Mouse (Mus musculus) heart, embryonic 14.5 days (tissue): ENCODE results near the gene Tex52. TPM values are rescaled to one million over a fixed set of nuclear protein-coding genes. Genes with fewer than 3 reads are reported as not detected.

ENCODE experiments used
- ATAC-seq: fragments of 200-750 bp; cut with Nextera tagmentation; 2 replicates; pipeline ENCODE4 v1.8.0; 2017; ENCODE audit warnings: low read depth, moderate TSS enrichment; ENCODE audit not compliant: insufficient number of reproducible peaks, insufficient read depth, low FRiP score
- H3K27ac ChIP-seq, 2 experiments: fragments of 200-500 bp in 1 of 2; fragments of 300-500 bp in 1 of 2; sonication (generic) in 1 of 2; replicated peaks in 1 of 2; 2 replicates each; pipeline ENCODE4 v1.5.1; 2012 to 2014; ENCODE audit warnings: low read depth in 2 of 2, low read length in 2 of 2, control low read depth in 1 of 2, mild to moderate bottlenecking in 1 of 2, mixed read lengths in 1 of 2; ENCODE audit not compliant: control insufficient read depth in 1 of 2, insufficient read depth in 1 of 2
- H3K27me3 ChIP-seq: fragments of 300-500 bp; sonication (generic); 2 replicates; pipeline ENCODE4 v1.6.1; 2014; ENCODE audit warnings: mild to moderate bottlenecking, low read length, control low read depth; ENCODE audit not compliant: control insufficient read depth, insufficient read depth
- H3K36me3 ChIP-seq: fragments of 300-500 bp; sonication (generic); 2 replicates; pipeline ENCODE4 v1.6.1; 2014; ENCODE audit warnings: mild to moderate bottlenecking, control low read depth, low read length, mixed read lengths; ENCODE audit not compliant: control insufficient read depth, insufficient read depth
- H3K4me1 ChIP-seq, 2 experiments: fragments of 200-500 bp in 1 of 2; fragments of 300-500 bp in 1 of 2; sonication (generic) in 1 of 2; 2 replicates each; pipeline ENCODE4 v1.6.1; 2012 to 2014; ENCODE audit warnings: low read length in 2 of 2, control low read depth in 1 of 2, mixed read lengths in 1 of 2; ENCODE audit not compliant: control insufficient read depth in 2 of 2, insufficient read depth in 2 of 2
- H3K4me2 ChIP-seq: fragments of 300-500 bp; sonication (generic); 2 replicates; pipeline ENCODE4 v1.6.1; 2014; ENCODE audit warnings: mild to moderate bottlenecking, low read length
- H3K4me3 ChIP-seq, 2 experiments: fragments of 200-500 bp in 1 of 2; fragments of 300-500 bp in 1 of 2; sonication (generic) in 1 of 2; 2 replicates each; pipeline ENCODE4 v1.5.1; 2012 to 2014; ENCODE audit warnings: low read length in 2 of 2, mild to moderate bottlenecking in 2 of 2, control low read depth in 1 of 2, low read depth in 1 of 2, moderate library complexity in 1 of 2; ENCODE audit not compliant: control insufficient read depth in 1 of 2, insufficient read depth in 1 of 2
- H3K9ac ChIP-seq: fragments of 300-500 bp; sonication (generic); 2 replicates; pipeline ENCODE4 v1.6.1; 2014; ENCODE audit warnings: mild to moderate bottlenecking, low read length
- H3K9me3 ChIP-seq: fragments of 300-500 bp; sonication (generic); 2 replicates; pipeline ENCODE4 v1.6.1; 2016; ENCODE audit warnings: low read length, control low read depth; ENCODE audit not compliant: control insufficient read depth
- WGBS: fragments of 180-500 bp; shearing (Covaris S2); extraction: QIAGEN DNeasy Blood & Tissue Kit; methylation state at CpG from one replicate; pipeline ENCODE4 v1.1.7; 2014; 5-methylcytosine and 5-hydroxymethylcytosine counted together
- polyA plus RNA-seq: library from polyadenylated mRNA; unstranded; fragments of >200 nt; fragmentation: Nextera tagmentation; extraction: Ambion mirVana; gene quantifications from 2 replicates; pipeline ENCODE4 v1.2.1, GENCODE M21; 2014

Tex52 gene
- polyA plus RNA-seq, 1 experiment from 2014 or later = 0.15 TPM

DNA sequence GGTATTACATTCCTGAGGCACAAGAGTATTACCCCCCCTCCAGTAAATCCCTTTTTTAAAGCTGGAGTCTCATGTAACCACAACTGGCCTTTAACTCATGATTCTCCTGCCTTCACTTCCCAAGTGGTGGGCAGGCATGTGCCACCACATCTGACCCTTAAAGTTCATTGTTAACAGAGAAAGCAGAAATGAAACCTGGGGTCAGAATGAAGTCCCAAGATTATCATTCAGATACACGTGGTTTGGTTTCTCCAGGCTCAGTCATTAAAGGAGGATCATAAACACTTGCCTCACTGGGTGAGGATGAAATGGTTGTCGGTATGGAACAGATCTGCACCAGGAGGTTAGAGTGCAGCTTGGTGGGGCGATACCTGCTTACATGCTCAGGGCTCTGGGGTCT is 6.0 kb downstream of the Tex52 start:
- WGBS = 74% methylated on average over 3 of the region's 3 CpGs
- H3K4me1 ChIP-seq = no peaks in the 10 kb centered on the region
- H3K4me3 ChIP-seq = no peak overlapping the region
- H3K27ac ChIP-seq = no peak overlapping the region
- no peaks in the 10 kb centered on the region for H3K27me3 ChIP-seq
- H3K36me3 ChIP-seq = peaks cover 7% of the 10 kb centered on the region
- ATAC-seq = no peak
- no peak overlapping the region for H3K9ac ChIP-seq
- no peak overlapping the region for H3K4me2 ChIP-seq
- H3K9me3 ChIP-seq = no peaks in the 10 kb centered on the region

- no peaks in the 10 kb centered on the region for H3K36me3 ChIP-seq
- H3K27ac ChIP-seq = no peak overlapping the region
- no peak overlapping the region for H3K4me3 ChIP-seq
- 75% methylated on average over 7 of the region's 7 CpGs for WGBS
- H3K4me2 ChIP-seq = no peak overlapping the region
- no peaks in the 10 kb centered on the region for H3K9me3 ChIP-seq
- no peak for ATAC-seq
- no peaks in the 10 kb centered on the region for H3K27me3 ChIP-seq
- no peak overlapping the region for H3K9ac ChIP-seq
- H3K4me1 ChIP-seq = no peaks in the 10 kb centered on the region
These were observed 8.5 kb downstream of the Tex52 start for GRCm38 (mm10) chr6:128383752-128384151.

DNA sequence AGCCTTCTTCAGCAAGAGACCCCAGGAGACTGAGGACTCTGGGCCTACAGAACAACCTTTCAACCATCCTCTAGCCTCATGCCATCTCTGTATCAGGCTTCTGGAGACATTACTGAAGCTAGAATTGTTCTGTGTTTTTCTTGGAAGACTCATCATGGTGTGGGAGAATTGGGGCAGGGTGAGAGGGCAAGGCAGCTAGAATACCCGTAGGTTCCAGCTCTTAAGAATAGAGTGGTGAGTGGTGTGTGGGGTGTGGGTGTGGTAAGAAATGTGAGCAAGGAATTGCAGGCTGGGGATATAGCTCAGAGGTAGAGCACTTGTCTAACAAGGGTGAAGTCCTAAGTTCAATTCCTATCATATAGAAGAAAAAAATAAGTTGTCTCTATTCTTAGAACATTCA is 9.8 kb downstream of the Tex52 start:
- 49% methylated on average over 1 of the region's 1 CpGs for WGBS
- no peak for ATAC-seq
- H3K4me3 ChIP-seq = no peak overlapping the region
- no peaks in the 10 kb centered on the region for H3K4me1 ChIP-seq
- no peak overlapping the region for H3K9ac ChIP-seq
- no peaks in the 10 kb centered on the region for H3K36me3 ChIP-seq
- H3K27me3 ChIP-seq = no peaks in the 10 kb centered on the region
- H3K27ac ChIP-seq = no peak overlapping the region
- H3K9me3 ChIP-seq = no peaks in the 10 kb centered on the region
- H3K4me2 ChIP-seq = no peak overlapping the region

- H3K27ac ChIP-seq = no peak overlapping the region
- H3K4me1 ChIP-seq = no peaks in the 10 kb centered on the region; a peak in 1 of 4 replicates
- H3K27me3 ChIP-seq = no peaks in the 10 kb centered on the region
- no peak for ATAC-seq
- H3K4me2 ChIP-seq = no peak overlapping the region
- H3K4me3 ChIP-seq = no peak overlapping the region
- no peak overlapping the region for H3K9ac ChIP-seq
- WGBS = 78% methylated on average over 1 of the region's 1 CpGs
- H3K9me3 ChIP-seq = no peaks in the 10 kb centered on the region
- no peaks in the 10 kb centered on the region for H3K36me3 ChIP-seq
These were observed 13.9 kb downstream of the Tex52 start for GRCm38 (mm10) chr6:128389185-128389584.

GRCm38 (mm10) chr6:128390683-128391082 is 15.4 kb downstream of the Tex52 start:
- H3K9me3 ChIP-seq = no peaks in the 10 kb centered on the region
- H3K9ac ChIP-seq = no peak overlapping the region
- H3K36me3 ChIP-seq = no peaks in the 10 kb centered on the region
- H3K4me1 ChIP-seq = no peaks in the 10 kb centered on the region; a peak in 1 of 4 replicates
- no peak for ATAC-seq
- WGBS = 68% methylated on average over 1 of the region's 1 CpGs
- H3K27me3 ChIP-seq = no peaks in the 10 kb centered on the region
- no peak overlapping the region for H3K4me2 ChIP-seq
- H3K27ac ChIP-seq = no peak overlapping the region
- no peak overlapping the region for H3K4me3 ChIP-seq

GRCm38 (mm10) chr6:128397574-128398261 is 22.5 kb downstream of the Tex52 start:
- H3K27me3 ChIP-seq = no peaks in the 10 kb centered on the region
- no peak overlapping the region for H3K4me3 ChIP-seq
- H3K27ac ChIP-seq = no peak overlapping the region
- no peak overlapping the region for H3K4me2 ChIP-seq
- ATAC-seq = no peak
- H3K36me3 ChIP-seq = no peaks in the 10 kb centered on the region
- 77% methylated on average over 7 of the region's 7 CpGs for WGBS
- no peak overlapping the region for H3K9ac ChIP-seq
- no peaks in the 10 kb centered on the region for H3K9me3 ChIP-seq
- H3K4me1 ChIP-seq = peaks cover 5 to 13% of the 10 kb centered on the region in 2 experiments; a peak in 3 of 4 replicates

GRCm38 (mm10) chr6:128398996-128399395 is 23.7 kb downstream of the Tex52 start, which contains the start of gene Nrip2:
Gene Nrip2 (plus strand): TSS chr6:128399296.
- WGBS = 45% methylated on average over 3 of the region's 3 CpGs
- no peak for ATAC-seq
- Histone ChIP-seq H3K4me1 (peaks cover 5 to 13% of the 10 kb centered on the region in 2 experiments; a peak in 3 of 4 replicates), H3K36me3 (no peaks in the 10 kb centered on the region), H3K9ac (peak within 1 kb of the TSS; percentile 42), H3K4me2 (peak within 1 kb of the TSS; percentile 53), H3K4me3 (peak within 1 kb of the TSS; percentile 10 to 23; a peak in 2 of 4 replicates), H3K27ac (no peak within 1 kb of the TSS), H3K9me3 (no peaks in the 10 kb centered on the region), H3K27me3 (no peaks in the 10 kb centered on the region)
